Mouse (Mus musculus): ENCODE measurements around the gene Trak1. TPM values are rescaled to one million over a fixed set of nuclear protein-coding genes. Genes with fewer than 3 reads are reported as not detected.

Trak1 gene
- total RNA-seq, 1 experiment: 18.9 TPM

- no peak for TF ChIP-seq ZC3H11A (IDR thresholded peaks at IDR 0.05; ENCODE audit: borderline replicate concordance, low read depth, low read length)
- TF ChIP-seq ZNF384 (IDR thresholded peaks at IDR 0.05; ENCODE audit: low read depth, low read length): no peak
- no peak for TF ChIP-seq CHD2 (IDR thresholded peaks at IDR 0.05; ENCODE audit: low read depth, low read length)
- no peak for TF ChIP-seq MAFK (IDR thresholded peaks at IDR 0.05; ENCODE audit: insufficient read depth, low read depth, low read length)
- no peak for TF ChIP-seq HCFC1 (IDR thresholded peaks at IDR 0.05; ENCODE audit: borderline replicate concordance, insufficient read depth, low read length)
- Histone ChIP-seq H3K4me3 (ENCODE audit: insufficient read depth in 1 of 2, low read depth in 1 of 2, low read length in 2 of 2, poor library complexity in 1 of 2, severe bottlenecking in 1 of 2) (no peak overlapping the region), H3K4me1 (ENCODE audit: control insufficient read depth in 2 of 2, insufficient read depth in 2 of 2, low read length in 2 of 2, poor library complexity in 1 of 2) (peaks cover 7 to 25% of the 10 kb centered on the region in 2 experiments; a peak in 3 of 4 replicates), H3K27ac (ENCODE audit: insufficient read depth, low read depth, low read length, poor library complexity, severe bottlenecking) (peak overlapping the region; percentile 73), H3K9ac (ENCODE audit: insufficient read depth, low read depth, low read length, poor library complexity, severe bottlenecking) (no peak overlapping the region), H3K9me3 (ENCODE audit: control insufficient read depth, insufficient read depth, low read depth, low read length) (peaks cover 25% of the 10 kb centered on the region), H3K36me3 (ENCODE audit: control insufficient read depth, insufficient read depth, low read length, poor library complexity, severe bottlenecking) (peaks cover 28% of the 10 kb centered on the region)
- DNase-seq (ENCODE audit: low read depth, low spot score): no peak
- in situ Hi-C loops (cut with MboI; ENCODE audit: low sequenced_read_pairs in 2 of 2, unreplicated experiment in 2 of 2): no loop called here
Measured at GRCm38 (mm10) chr9:121316621-121317405, 19.5 kb downstream of the Trak1 start.

- DNase-seq (ENCODE audit: low read depth, low spot score): no peak
- in situ Hi-C loops (cut with MboI; ENCODE audit: low sequenced_read_pairs in 2 of 2, unreplicated experiment in 2 of 2): no loop called here
- Histone ChIP-seq H3K9ac (ENCODE audit: insufficient read depth, low read depth, low read length, poor library complexity, severe bottlenecking) (no peak overlapping the region), H3K4me1 (ENCODE audit: control insufficient read depth in 2 of 2, insufficient read depth in 2 of 2, low read length in 2 of 2, poor library complexity in 1 of 2) (peaks cover 4 to 19% of the 10 kb centered on the region in 2 experiments; a peak in 3 of 4 replicates), H3K4me3 (ENCODE audit: insufficient read depth in 1 of 2, low read depth in 1 of 2, low read length in 2 of 2, poor library complexity in 1 of 2, severe bottlenecking in 1 of 2) (no peak overlapping the region), H3K36me3 (ENCODE audit: control insufficient read depth, insufficient read depth, low read length, poor library complexity, severe bottlenecking) (peaks cover 30% of the 10 kb centered on the region), H3K27ac (ENCODE audit: insufficient read depth, low read depth, low read length, poor library complexity, severe bottlenecking) (no peak overlapping the region), H3K9me3 (ENCODE audit: control insufficient read depth, insufficient read depth, low read depth, low read length) (peaks cover 25% of the 10 kb centered on the region)
- TF ChIP-seq ZNF384 (IDR thresholded peaks at IDR 0.05; ENCODE audit: low read depth, low read length) (no peak), HCFC1 (IDR thresholded peaks at IDR 0.05; ENCODE audit: borderline replicate concordance, insufficient read depth, low read length) (no peak), ZC3H11A (IDR thresholded peaks at IDR 0.05; ENCODE audit: borderline replicate concordance, low read depth, low read length) (no peak), CHD2 (IDR thresholded peaks at IDR 0.05; ENCODE audit: low read depth, low read length) (no peak)
Measured at GRCm38 (mm10) chr9:121319323-121319966, 22.1 kb downstream of the Trak1 start.

GRCm38 (mm10) chr9:121320433-121320832 is 23.1 kb downstream of the Trak1 start:
- Histone ChIP-seq H3K4me3 (ENCODE audit: insufficient read depth in 1 of 2, low read depth in 1 of 2, low read length in 2 of 2, poor library complexity in 1 of 2, severe bottlenecking in 1 of 2) (no peak overlapping the region), H3K9me3 (ENCODE audit: control insufficient read depth, insufficient read depth, low read depth, low read length) (peaks cover 25% of the 10 kb centered on the region), H3K36me3 (ENCODE audit: control insufficient read depth, insufficient read depth, low read length, poor library complexity, severe bottlenecking) (peaks cover 30% of the 10 kb centered on the region), H3K27ac (ENCODE audit: insufficient read depth, low read depth, low read length, poor library complexity, severe bottlenecking) (no peak overlapping the region), H3K9ac (ENCODE audit: insufficient read depth, low read depth, low read length, poor library complexity, severe bottlenecking) (no peak overlapping the region), H3K4me1 (ENCODE audit: control insufficient read depth in 2 of 2, insufficient read depth in 2 of 2, low read length in 2 of 2, poor library complexity in 1 of 2) (peaks cover 3 to 12% of the 10 kb centered on the region in 2 experiments; a peak in 3 of 4 replicates)
- TF ChIP-seq CHD2 (IDR thresholded peaks at IDR 0.05; ENCODE audit: low read depth, low read length) (no peak), HCFC1 (IDR thresholded peaks at IDR 0.05; ENCODE audit: borderline replicate concordance, insufficient read depth, low read length) (no peak), MAFK (IDR thresholded peaks at IDR 0.05; ENCODE audit: insufficient read depth, low read depth, low read length) (no peak), ZC3H11A (IDR thresholded peaks at IDR 0.05; ENCODE audit: borderline replicate concordance, low read depth, low read length) (no peak)
- in situ Hi-C loops (cut with MboI; ENCODE audit: low sequenced_read_pairs in 2 of 2, unreplicated experiment in 2 of 2): no loop called here
- no peak for DNase-seq (ENCODE audit: low read depth, low spot score)

- Histone ChIP-seq H3K36me3 (ENCODE audit: control insufficient read depth, insufficient read depth, low read length, poor library complexity, severe bottlenecking) (peaks cover 30% of the 10 kb centered on the region), H3K27ac (ENCODE audit: insufficient read depth, low read depth, low read length, poor library complexity, severe bottlenecking) (no peak overlapping the region), H3K9me3 (ENCODE audit: control insufficient read depth, insufficient read depth, low read depth, low read length) (peaks cover 25% of the 10 kb centered on the region), H3K4me3 (ENCODE audit: insufficient read depth in 1 of 2, low read depth in 1 of 2, low read length in 2 of 2, poor library complexity in 1 of 2, severe bottlenecking in 1 of 2) (no peak overlapping the region), H3K9ac (ENCODE audit: insufficient read depth, low read depth, low read length, poor library complexity, severe bottlenecking) (no peak overlapping the region), H3K4me1 (ENCODE audit: control insufficient read depth in 2 of 2, insufficient read depth in 2 of 2, low read length in 2 of 2, poor library complexity in 1 of 2) (peaks cover 0 to 5% of the 10 kb centered on the region in 2 experiments; a peak in 2 of 4 replicates)
- TF ChIP-seq HCFC1 (IDR thresholded peaks at IDR 0.05; ENCODE audit: borderline replicate concordance, insufficient read depth, low read length) (no peak), MAFK (IDR thresholded peaks at IDR 0.05; ENCODE audit: insufficient read depth, low read depth, low read length) (no peak), ZC3H11A (IDR thresholded peaks at IDR 0.05; ENCODE audit: borderline replicate concordance, low read depth, low read length) (no peak), CHD2 (IDR thresholded peaks at IDR 0.05; ENCODE audit: low read depth, low read length) (no peak), ZNF384 (IDR thresholded peaks at IDR 0.05; ENCODE audit: low read depth, low read length) (no peak)
- no peak for DNase-seq (ENCODE audit: low read depth, low spot score)
- in situ Hi-C loops (cut with MboI; ENCODE audit: low sequenced_read_pairs in 2 of 2, unreplicated experiment in 2 of 2): no loop called here
Measured at GRCm38 (mm10) chr9:121321118-121321517, 23.8 kb downstream of the Trak1 start.

Data from ES-E14 (cell line).